Mouse (Mus musculus): Measurements from ENCODE around the gene Hist1h2bc.

DNA sequence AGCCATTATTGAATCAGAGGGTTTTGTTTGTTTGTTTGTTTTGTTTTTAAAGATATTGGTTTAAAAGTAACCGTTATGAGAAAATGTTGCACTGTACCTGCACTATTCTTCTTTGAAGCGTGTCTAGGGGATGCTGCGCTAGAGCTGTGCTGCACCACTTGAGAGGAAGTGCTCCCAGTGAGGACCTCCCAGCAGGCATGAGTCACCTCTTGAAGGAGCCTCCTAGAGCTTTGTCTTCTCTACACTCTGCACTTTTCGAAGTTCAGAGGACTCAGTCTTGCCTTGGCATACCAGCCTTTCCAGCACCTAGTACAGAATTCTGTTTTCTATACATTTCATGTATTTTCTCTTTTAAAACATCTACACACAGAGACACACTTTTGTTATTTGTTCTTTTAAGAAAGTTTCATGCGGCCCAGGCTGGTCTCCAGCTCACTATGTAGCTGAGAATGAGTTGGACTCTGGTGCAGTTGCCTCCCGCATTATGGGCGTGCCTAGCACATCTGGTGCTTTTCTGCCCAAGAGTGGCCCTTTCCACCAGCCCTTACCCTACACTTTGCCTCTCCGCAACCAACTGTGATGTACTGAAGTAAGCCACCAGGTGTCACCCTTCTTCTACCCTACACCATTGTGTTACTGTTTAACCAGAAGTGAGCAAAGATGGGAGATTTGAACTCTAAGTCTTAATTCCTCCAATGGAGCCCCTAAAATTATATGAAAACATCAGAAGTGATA lies 17.0 kb downstream of the Hist1h2bc start:
- peak; percentile 67; the same call in 1 of the 2 replicates for TF ChIP-seq CTCF (IDR thresholded peaks at IDR 0.05; ENCODE audit: extremely low read depth, insufficient read depth, insufficient read length, insufficient replicate concordance)
- no peak for TF ChIP-seq POLR2A (IDR thresholded peaks at IDR 0.05; ENCODE audit: low read depth, low read length)
